Mouse (Mus musculus) lung, postnatal 0 days (tissue): ENCODE data around the gene Timm8a2.

Source experiments
- CTCF ChIP-seq: IDR thresholded peaks from 2 replicates; pipeline ENCODE4 v1.5.1; 2016; ENCODE audit warnings: antibody characterized with exemption, mild to moderate bottlenecking
- EP300 ChIP-seq: IDR thresholded peaks from 2 replicates; pipeline ENCODE4 v1.6.1; 2016; ENCODE audit warnings: antibody characterized with exemption, mild to moderate bottlenecking, control low read depth

DNA sequence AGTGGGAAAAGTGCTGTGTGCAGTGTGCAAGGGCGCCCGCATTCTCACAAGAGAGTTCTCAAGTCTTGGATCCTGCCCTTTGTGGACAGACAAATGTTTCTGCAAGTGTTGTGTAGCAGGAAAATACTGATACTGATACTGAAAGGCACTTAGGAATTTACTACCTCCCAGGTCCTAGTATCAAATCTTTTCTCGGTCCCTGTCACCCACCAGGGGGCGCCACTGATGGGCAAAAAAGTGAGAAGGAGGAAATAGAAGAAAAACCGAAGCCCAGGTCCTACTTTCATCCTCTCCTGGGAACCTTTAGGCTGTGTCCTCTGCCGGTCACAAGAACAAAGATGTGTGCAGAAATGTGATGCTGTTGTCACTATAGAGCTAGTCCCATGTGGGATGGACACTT, 45.0 kb downstream of the Timm8a2 start:
- TF ChIP-seq EP300 (no peak), CTCF (peak; percentile 72)
